Mouse (Mus musculus) embryo, embryonic 11.5 days (tissue): ENCODE measurements at regions not wholly inside any gene's neighbourhood (a gene's known extent, or its start where the extent isn't known, plus 50 kb on each side); places are given as distances from the start of the nearest gene placed in this dataset.

Experiments
- DNase-seq: peaks from one replicate; pipeline ENCODE4 v3.0.0-alpha.2; 2012; ENCODE audit warnings: low read depth, low spot score

DNA sequence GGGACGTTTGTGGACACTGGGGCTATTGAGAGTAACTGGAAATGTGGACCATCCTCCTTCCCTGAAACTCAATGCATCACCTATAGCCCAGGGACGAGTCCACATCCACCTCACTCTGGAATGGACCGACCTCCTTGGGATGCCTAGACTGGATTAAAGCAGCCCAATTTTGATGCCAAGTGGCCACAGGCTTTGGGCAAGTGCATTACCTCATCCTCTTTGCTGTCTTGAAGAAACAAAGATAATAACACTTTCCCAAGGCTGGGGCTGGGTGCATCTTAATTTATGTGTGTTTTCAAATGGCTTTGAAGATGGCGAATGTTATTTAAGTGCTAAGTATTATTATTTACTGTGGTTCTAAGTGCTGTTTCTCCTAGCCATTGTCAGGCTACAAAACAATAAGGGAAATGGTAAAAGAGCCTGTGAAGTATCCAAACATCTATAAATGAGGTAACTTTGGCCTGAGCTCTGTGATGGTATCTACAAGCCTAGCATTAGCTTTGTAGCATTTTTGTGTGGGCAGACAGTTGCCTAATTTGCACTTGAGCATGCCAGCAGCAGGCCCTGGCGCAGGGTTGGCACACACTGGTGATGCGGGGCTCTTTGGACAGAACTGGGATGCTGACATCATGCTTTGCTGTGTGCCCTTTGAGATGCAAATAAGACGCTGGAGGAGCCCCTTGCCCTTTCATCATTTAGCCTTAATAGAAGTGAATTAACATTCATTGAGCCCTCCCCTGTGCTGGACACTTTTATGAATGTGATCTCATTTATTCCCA is 1423.7 kb downstream of the Gsdmc2 start:
- DNase-seq = no peak

DNA sequence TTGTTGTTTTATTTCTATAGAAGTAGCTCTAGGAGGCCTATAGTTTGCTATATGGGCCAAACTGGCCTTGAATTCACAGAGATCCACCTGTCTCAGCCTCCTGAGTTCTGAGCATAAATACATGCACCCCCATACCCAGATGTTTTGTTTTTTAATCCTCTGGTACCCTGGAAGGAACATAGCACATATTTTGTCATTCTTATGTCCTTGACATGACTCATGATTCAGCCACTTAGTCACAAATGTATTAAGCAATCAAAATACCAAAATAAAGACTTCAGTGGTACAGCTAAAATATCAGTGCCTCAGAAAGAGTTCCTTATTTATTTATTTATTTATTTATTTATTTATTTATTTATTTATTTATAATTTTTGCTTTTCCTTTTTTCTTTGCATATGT is 1428.3 kb downstream of the Gsdmc2 start:
- DNase-seq = no peak

DNA sequence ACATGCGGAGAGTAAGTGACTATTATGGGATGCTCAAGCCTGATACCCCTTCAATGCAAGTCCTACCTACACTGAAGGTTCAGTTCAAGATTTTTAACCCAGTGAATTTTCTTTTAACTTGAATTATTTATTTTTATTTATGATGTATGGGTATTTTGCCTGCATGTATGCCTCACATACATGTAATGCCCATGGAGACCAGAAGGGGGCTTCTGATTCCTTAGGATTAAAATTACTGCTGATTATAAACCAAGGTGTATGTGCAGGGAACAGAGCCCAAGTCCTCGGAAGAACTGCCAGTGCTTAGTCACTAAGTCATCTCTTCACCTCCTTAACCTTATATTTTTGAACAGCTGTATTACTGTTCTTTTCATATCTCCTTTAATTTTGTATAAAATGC is 1431.3 kb downstream of the Gsdmc2 start:
- no peak for DNase-seq

DNA sequence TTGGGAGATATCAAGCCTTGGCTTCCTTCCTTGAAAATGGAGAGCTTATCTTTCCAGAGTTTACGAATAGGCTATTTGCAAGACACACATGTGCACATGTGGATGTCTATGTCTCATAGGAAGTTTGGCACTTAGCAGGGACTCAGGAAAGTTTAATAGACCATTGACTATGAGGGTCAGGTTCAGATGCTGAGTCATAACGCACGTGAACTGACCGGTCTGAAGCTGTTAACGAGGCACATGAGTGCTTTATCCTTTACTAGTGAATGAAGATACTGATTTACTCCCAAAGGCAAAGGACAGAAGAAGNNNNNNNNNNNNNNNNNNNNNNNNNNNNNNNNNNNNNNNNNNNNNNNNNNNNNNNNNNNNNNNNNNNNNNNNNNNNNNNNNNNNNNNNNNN is 1442.8 kb downstream of the Gsdmc2 start:
- DNase-seq = no peak

DNA sequence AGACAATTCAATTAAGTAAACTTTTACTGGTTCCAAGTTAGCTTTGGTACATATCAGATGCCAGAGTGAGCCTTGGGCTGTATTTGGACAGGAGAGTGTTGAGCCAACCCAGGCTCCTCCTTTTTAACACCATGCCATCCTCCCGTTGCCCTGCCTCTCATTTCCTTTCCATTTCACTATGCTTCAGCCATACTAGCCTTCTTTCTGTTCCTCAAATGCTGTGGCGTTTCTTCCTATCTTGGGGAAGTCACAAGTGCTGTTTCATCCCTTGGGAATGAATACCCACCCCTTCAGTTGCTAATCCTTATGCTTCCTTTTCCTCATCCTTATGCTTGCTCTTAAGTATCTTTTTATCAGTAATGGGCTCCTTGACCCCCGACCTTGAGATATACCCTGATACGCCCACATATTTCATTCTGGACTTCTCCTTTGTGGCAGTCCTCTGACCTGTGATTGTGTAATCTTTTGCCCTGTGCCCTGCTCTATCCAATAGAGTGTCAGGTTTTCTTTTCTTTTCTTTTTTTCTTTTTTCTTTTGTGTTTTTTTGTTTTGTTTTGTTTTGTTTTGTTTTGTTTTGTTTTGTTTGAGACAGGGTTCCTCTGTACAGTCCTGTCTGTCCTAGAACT is 1443.9 kb downstream of the Gsdmc2 start:
- no peak for DNase-seq

DNA sequence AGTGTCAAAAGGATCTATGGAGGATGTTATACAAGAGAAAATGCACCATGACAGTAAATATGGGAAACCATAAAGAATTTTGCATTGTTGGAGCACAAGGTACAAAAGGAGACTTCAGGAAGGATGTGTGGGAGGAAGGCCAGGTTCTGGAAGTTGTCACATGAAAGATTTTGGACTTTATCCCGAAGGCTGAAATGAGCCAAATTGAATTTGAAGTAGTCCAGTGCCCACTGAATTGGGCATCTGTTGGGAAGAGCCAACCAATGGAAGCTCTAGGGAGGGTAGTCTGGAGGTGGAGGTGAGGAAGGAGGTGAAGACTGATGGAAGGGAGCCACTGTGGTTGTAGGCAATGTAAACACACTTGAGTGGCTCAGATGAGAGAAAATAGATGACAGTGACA is 1445.6 kb downstream of the Gsdmc2 start:
- DNase-seq = no peak

DNA sequence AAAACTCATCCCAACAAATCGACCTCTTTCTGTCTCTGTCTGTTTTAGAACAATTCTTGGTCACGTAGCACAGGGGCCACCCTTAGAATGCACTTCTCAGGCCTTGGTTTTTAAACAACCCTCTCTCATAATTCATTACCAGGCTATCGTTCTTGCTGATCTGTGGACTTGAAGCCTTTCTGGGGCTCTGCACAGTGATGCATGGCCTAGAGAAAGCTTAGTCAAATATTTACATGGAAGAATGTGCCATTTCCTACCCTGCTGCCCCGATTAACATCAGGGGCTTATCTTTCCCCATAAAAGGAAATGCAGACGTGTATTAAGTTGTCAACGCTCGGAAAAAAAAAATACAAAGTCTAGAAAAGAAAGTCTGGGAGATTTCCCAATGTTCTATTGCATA is 1448.0 kb downstream of the Gsdmc2 start:
- no peak for DNase-seq

DNA sequence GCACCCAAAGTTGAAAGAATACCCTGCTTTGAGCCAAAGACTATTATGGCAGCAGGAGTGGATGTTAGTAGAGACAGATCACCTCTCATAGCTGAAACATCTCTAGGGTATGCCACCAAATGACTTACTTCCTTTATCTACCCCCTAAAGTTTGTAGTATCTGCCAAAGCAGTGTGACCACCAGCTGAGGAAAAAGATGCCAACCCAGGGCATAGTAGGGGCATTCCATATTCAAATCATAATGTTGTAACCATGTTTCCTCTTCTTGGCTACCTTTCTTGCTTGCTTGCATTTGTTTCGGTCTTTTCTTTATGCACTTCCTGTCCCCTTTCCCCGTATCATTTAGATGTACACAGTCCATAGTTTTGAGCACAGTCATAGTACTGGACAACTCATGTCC is 1449.6 kb downstream of the Gsdmc2 start:
- no peak for DNase-seq

DNA sequence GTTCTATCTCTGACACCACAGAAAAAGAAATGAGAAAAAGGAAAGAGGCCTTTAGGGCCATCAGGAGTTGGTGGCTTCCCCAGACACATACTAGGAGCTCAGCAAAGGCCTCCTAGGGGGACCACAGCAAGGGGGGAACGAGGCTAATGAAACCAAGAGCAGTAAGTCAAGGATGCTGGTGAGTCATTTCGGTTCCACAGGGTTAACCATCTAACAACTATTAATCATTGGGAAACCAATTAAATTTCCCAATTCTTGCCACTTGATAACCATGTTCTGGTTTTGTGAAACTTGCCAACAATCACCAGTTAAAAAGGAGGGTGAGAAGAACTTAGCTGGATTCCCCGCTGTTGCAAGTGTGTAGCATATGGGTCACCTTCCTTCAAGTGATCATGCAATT is 1451.6 kb downstream of the Gsdmc2 start:
- DNase-seq = no peak

DNA sequence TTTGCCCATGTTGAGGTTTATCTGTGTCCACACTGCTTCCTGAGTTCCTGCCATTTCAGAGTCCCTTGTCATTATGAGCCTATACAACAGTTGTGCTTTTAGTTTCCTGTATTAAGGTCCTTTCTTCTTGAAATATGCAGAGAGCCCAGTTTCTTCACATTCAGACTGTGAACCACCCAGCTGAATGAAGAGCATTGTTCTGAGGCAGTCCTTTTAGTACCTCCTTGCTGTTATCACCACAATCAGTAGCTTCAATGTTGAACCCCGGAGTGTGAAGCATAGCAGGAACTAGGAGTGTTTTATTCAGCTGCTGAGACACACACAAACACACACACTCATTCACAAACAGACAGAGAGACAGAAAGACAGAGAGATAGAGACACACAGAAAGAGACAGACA is 1452.1 kb downstream of the Gsdmc2 start:
- no peak for DNase-seq

DNA sequence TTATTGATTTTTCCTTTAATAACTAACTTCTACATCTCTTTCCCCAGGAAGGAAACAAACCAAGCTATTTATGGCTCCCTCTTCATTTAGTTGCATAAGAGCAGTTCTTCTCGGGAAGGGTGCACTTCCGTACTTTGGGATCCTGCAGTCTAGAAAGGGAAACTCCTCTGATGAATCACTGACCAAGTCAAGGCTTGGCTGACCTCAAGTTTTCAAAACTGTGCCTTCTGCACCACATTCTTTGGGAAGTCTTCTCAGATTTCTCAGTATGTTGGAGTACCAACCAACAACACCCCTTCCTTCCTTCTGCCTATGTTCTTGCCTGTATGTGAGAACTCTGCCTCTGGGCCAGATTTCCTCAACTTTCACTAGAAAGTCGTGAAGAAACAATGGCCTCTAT is 1452.6 kb downstream of the Gsdmc2 start:
- no peak for DNase-seq

DNA sequence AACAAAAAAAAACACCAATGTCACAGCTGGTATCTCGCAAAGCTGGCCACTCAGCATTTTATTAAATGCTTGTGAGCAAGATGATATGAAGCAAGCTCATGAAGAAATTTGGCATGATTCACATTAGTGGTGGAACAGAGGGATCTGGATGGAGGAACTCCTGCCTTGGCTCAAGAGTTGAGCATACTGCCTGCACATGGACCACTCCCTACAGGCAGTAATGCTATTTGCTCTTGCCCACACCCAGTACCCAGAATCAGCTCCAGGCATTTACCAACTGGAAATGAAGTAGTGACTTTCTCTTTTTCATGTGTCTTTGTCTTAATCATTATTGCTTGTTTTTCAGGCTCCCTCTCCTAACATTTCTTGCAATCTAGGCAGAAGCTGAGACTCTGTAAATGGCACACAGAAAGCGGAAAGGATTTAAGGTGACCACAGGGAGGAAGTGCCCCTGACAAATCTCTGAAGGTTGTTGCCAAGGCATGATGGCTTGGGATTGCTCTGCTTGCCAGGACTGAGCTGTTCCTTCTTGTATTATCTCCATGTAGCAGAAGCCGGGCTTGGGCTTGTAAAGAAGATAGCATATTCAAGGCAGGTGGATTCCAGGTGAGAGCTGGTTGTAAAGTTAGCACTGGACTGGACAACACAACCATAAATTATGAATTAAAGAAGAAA is 1455.4 kb downstream of the Gsdmc2 start:
- DNase-seq = no peak

DNA sequence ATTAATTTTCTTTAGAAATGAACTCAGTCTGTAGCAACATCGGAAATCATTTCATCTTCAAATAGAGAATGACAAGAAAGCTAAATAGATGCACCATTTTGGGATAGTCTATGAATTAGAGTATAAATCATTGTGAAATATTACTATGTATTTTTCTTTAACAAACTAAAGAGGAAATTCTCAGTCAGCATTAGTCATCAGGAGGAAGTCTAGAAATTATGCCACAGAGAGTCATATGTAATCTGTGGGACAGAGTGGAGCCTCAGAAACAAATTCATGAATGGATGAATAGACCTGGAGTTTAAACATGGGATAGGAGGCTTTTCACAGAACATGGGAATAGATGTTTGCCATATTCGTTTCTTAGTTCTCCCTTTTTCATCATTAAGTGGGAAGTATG is 1459.4 kb upstream of the A1bg start:
- DNase-seq = no peak

DNA sequence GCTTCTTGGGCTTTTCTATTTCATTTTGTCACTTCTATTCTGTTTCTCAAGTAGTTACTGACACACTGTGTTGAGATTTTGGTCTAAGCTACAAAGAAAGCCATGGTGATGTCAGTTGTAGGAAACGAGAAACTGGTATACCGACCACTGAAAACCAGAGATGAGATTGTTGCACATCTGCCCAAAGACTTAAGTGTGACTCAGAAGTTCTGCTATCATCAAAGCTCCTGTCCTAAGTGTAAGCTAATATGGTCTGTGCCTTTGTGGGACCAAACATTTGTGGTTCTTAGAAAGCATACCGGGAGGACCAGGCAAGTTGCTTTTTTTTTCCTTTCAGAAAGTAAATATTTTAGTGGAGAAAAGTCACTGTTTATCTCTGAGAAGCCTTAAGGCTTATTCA is 1451.8 kb upstream of the A1bg start:
- no peak for DNase-seq

DNA sequence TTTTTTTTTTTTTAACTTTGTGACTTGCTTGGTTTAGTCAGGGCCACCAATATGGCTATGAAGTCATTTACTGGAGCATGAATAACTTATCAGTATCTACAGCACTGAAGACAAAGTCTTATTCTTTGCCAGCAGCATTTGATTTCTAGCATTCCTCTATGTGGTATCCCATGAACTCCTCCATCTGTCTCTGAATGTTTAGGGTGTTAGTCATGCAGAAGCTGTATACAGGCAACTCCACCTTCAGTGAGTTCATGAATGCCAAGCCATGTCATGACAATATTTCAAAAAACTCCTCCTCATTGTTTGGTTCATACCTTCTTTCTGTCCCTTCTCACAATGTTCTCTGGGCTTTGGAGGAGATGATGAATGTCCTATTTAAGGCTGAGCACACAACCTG is 1438.4 kb upstream of the A1bg start:
- no peak for DNase-seq

DNA sequence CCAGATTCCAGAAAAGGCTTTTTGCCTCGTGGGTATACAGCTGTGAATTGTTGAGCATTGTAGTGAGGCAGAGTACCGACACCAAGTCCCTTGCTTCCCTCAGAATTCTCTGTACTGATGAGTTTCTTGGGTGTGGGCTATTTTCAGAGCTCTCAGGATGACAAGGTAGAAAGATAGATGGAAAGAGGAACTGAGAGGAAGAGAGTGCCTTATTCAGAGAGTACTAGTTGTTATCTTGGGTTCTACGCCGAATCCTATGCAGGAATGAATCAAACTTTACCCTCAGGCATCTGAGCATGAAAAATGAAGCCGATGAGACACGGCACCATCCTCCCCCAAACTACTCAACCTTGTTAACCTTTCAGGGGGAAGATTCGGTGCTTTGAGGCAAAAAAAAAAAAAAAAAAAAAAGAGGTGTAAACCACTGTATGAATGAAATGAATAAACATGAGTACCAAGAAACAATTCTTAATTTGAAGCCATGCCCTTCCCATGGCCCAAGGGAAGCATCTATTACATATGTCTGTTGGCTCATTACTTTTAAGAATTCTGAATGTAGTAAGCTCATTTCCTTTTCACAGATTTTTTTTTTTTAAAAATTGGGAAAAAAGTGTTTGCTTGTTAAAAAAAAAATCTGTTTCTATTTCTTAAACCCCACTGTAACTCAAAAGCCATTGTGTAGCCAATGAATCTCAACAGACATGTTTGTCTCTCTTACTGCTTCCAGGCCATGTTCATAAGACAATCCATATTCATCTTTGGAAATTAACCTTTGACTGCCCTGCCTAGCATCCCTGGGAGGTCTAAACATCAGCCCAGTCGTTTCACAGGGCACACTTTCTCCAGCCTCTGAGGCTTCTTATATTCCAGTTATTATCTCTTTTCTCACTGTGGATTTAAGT is 1435.8 kb upstream of the A1bg start:
- DNase-seq = no peak

DNA sequence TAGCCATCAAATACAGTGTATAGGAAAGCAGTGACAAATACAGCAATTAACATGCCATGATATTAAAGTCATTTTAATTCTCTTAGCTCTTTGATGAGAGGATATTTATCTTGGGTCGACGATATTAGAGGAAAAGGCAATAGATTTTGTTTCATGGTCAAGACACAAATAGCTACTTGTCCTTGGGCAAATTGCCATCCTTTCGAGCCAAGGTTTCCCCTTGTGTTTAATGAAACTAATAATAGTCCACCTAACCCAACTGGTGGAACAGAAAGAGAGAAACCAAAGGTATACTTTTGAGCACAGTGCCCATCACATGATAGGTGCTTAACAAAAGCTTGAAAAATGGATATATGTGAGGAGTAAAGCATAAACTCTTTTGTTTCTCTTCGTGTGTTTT is 1431.0 kb upstream of the A1bg start:
- DNase-seq = no peak

DNA sequence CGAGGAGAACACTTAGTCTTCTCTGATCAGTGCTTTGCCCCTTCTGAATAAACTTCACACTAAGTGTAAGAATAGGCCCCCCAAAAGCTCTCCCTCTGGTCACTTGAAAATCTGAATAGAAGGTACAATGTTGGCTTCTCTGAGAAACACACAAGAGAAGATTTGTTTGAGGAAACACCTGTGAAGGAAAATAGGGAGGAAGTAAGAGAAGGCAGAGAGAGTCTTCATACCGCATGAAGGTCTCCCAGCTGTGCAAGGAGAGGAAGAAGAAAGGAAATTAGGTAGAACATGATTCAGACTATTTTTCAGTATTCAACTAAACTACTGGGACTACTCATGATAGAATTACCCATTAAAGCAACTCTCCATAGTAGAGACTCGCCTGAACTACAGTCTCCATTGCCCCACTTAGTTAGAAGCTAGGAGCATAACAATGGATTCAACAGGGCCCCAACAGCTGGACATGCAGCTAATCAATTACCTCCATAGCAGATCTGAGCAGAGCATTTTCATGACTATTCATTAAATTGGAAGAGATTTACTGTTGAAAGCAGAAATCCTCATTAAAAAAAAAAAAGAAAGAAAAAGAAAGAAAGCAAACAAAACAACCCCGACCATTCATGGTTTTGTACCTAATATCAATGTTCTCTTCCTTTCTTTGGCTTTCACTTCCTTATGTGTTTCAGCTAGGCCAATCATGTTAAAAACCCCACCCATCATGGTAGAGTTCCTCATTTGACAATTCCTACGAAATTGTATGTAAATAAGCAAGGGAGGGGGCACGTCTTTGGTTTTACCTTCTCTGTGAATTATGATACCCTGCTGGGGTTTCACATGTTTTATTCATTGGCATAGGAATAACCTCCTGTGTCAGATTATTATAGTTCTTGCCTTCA is 1428.3 kb upstream of the A1bg start:
- DNase-seq = no peak

DNA sequence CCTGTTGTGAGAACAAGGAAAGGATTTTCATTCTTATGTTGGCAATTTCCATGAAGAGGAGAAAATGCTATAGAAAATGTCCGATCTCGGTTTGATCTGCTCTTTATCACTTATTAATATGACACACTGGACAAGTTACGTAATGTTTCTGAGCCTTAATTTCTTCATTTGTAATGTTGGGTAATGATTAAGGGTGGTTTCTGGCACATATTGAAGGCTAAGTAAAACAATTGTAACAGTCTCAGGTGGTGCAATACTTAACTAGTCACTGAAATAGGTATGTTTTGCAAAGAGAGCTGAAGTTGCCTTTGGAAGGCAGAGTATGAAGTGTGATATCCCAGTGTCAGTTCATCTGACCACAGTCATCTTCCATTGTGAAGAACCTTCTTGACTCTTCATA is 1427.2 kb upstream of the A1bg start:
- no peak for DNase-seq

DNA sequence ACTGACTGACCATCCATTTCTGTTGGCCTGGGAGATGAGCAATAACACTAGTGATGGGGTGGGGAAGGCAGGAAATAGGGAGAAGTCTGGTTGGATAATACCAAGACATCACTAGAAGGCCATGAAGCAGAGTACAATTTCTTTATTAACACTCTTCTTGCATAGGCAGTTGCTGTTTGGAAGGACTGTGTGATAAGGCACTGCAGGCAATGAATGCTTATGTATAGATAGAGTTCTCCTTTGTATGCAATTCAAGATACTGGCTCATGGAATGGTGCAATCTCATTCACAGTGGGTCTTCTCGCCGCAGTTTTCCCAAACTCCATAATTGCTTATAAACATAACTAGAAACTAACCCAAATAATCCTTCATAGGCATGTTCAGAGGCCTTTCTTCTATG is 1426.1 kb upstream of the A1bg start:
- no peak for DNase-seq

DNA sequence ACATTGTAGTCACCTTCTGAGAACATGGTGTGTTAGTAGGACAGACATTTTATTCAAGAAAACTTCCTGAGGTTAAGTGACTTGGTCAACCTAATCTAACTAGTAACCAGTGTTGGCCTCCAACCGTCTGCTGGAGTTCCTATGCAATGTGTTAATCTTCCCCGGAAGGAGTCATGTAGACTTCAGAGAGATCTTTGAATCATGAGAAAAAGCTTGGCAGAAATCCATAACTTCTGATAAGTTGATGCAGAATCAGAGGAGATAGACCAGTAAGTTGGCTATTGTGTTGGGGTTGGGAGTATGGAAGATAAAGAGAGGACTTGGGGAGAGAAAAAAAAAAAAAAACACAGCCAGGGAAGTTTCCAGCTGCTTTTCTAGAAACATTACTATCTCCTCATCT is 1424.9 kb upstream of the A1bg start:
- DNase-seq = no peak
